Mouse (Mus musculus) left cerebral cortex, postnatal 14 days (tissue): ENCODE results near the gene Olfr1383. TPM values are rescaled to one million over a fixed set of nuclear protein-coding genes. Genes with fewer than 3 reads are reported as not detected.
A peak's percentile ranks its signal among the peaks of the same experiment; 100 is the strongest.
"Not testable (repeated sequence)": the region's sequence is repeated elsewhere in the genome, so short reads cannot be mapped to it uniquely, and the experiment has no call there.

Experiments used
- DNase-seq, 2 experiments: peaks; one replicate each; pipeline ENCODE4 v3.0.0; 2021 to 2022; ENCODE audit warnings: low spot score in 2 of 2, mixed read lengths in 1 of 2
- intact Hi-C: fragments of 180-260 bp; cut with DNase I; formaldehyde crosslinking; loops from one replicate; pipeline ENCODE4 v1.15.1; 2025
- long read RNA-seq, 2 experiments: library from polyadenylated mRNA; stranded (forward); transcript quantifications; one replicate each; pipeline ENCODE4 v2.0.0; 2021
- total RNA-seq, 2 experiments: library from RNA; stranded (reverse); gene quantifications; 2 replicates each; pipeline ENCODE4 v1.2.3; 2021

Gene Olfr1383
- total RNA-seq, result under 1 TPM in 1 of 2 experiments, not detected in 1; 0.53 TPM
- long read RNA-seq, experiment 1, result 0 reads
- long read RNA-seq, experiment 2, result 0 reads

DNA sequence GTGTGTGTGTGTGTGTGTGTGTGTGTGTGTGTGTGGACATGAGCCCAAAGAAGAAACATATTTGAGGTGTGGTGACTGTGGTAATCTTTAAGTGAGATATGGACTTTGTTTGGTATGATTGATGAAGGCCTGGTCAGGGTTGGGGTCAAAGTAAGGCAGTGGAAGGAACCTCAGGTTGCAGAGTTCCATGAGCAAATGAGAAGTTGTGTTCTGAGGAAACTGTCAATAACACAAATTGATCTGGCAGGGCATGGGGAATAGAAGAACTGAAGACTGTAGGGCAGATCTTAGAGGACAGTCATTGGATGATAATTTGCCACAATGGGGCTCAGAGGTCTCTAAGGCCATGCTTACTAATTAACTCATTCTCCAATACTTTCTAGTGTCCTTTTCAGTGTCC, at the start of gene Olfr1383:
Gene Olfr1383 (plus strand): TSS at position 301 of the 400 bp plus-strand sequence.
- intact Hi-C loops, result no loop called here
- no peak for DNase-seq

DNA sequence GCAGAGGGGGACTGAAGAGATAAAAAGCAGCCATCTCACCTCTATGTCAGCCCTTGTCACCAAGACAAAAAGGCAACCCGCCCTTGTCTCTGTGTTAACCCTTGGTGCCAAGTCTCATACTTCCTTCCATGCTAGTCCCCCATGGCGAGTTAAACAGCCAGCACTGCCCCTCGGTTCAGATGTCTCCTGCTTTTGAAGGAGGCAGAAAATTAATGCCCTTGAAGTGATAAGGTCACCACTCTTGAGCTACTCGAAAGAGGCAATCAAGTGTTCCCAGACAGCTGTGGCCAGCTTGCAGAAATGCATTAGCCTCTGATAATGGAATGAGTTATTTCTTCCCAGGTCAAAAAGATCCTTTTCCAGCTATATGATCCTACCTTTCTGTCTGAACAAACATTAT, 33.5 kb upstream of the Olfr1383 start:
- intact Hi-C loops, result no loop called here
- no peak for DNase-seq

DNA sequence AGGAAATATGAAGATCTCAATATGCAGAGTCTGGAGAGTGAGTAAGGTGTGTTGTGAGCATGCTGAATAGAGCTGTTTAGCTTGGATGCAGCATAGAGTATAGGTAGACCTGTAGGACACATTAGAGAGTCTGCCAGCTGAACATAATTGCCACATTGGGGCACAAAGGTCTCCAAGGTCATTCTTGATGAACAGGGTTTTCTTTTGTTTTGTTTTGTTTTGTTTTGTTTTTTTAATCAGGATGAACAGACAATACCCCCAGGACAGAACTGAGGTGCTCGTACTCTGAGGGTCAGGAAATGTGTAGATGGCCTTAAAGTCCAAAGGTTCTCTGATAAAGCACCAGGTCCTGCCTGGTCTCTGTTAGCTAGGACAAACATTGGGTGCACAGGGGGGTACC, 30.7 kb upstream of the Olfr1383 start, which contains the start of gene Olfr1385:
Gene Olfr1385 (plus strand): TSS at position 301 of the 400 bp plus-strand sequence.
- intact Hi-C loops, DNase-seq: not testable (repeated sequence)

DNA sequence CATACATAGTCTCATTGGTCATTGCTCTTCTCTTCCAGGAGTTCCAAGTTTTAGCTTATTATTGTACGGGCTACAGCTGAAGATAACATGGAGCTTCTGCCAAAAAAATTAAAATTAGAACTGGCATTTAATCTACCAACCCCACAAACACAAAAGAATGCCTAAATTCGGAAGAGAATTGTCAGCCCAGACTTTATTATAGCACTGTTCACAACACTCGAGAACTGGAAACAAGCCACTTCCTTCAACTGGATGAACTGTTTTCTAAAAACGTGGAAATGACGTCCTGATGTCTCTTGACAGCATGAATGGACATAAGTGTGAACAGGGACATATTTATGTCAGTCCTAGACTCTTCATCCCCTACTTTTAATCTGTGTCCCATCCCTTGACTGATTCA, 1.4 kb upstream of the Olfr1383 start:
- peak; percentile 6 to 58 for DNase-seq

DNA sequence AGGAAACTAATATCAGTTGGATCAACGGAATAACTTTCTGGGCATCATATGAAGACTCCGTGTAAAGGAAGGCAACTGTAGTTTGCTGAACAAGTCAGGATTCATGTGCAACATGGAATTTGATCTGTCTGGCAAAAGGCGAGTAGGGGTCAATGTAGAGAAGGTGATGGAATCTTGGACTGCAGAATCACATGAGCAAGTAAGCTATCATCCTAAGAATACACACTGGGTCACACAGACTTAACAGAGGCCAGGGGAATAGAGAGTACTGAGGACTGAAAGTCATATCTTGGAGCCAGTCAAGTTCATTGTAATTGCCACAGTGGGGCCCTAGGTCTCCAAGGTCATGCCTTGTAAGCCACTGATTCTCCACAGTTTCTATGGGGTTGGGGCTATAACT, 8.5 kb downstream of the Olfr1383 start, which contains the start of gene Olfr1382:
Gene Olfr1382 (plus strand): TSS at position 301 of the 400 bp plus-strand sequence.
- intact Hi-C loops, result no loop called here
- no peak for DNase-seq

More for the DNA sequence above, 1.4 kb upstream of the Olfr1383 start:
- intact Hi-C loops, result no loop called here

DNA sequence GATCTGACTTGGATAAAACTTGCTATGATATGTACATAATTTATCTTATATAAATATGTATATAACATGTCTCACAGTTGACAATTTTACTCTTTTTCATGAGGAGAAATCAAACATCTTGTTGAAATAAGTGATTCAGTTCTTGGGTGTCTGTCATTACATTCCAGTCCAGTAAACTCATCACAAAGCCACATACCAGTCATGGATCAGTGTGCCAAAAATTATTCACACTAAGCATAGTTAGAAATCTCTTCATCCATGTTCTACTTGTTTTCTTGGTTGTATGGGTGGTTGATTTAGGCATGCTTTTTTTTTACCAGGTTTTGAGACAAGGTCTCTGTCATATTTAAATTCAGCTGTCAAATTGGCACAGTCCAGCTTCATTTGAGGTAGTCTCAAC, 13.3 kb downstream of the Olfr1383 start:
- intact Hi-C loops, result loop anchor here (10.0 kb wide), 1 partner anchor 258 kb away; the partner anchor contains the start of gene Olfr1393
- DNase-seq, result no peak

DNA sequence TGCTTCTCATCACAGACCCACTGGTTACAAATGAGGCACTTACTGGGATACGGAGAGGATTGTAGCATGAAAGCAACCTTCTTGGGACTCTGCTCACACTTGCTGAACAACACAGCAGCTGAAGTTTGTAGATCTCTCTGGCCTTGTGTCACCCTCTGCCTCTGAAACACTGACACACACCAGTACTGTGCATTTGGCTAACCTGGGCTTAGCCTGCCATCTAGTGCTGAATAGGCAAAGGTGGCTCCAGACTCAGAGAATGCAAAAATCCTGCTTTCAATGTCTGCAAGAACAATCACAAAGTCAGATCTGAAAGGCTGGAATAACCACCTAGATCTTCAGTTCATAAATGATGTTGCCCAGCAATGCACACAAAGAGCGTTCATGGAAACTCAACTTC, 17.2 kb downstream of the Olfr1383 start:
- DNase-seq, result peak; percentile 63 to 66

DNA sequence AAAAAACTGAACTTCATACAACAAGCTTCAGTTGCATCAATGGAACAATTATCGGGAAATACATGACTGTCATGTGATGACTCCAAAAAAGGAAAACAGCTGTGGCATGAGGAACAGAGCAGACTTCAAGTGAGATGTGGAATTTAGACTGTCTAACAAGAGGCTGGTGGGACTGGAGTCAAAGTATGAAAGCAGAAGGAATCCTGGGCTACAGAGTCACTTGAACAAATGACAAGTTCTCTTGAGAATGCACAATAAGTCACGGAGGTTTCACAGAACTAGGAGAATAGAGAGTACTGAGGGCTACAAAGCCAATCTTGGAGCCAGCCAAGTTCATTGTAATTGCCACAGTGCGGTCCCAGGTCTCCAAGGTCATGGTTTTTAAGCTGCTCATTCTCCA, 23.7 kb downstream of the Olfr1383 start, which contains the start of gene Olfr1381:
Gene Olfr1381 (plus strand): TSS at position 301 of the 400 bp plus-strand sequence.
- intact Hi-C loops, result not testable (repeated sequence)

More for the DNA sequence above, 17.2 kb downstream of the Olfr1383 start:
- intact Hi-C loops, result loop anchor here (5.0 to 10.0 kb wide), 2 partner anchors 262 to 344 kb away; partner anchors contain the start of gene Olfr1393

DNA sequence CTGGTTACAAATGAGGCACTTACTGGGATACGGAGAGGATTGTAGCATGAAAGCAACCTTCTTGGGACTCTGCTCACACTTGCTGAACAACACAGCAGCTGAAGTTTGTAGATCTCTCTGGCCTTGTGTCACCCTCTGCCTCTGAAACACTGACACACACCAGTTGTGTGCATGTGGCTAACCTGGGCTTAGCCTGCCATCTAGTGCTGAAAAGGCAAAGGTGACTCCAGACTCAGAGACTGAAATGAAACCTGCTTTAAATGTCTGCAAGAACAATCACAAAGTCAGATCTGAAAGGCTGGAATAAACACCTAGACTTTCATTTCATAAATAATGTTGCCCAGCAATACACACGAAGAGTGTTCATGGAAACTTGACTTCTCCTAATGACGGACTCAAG, 34.6 kb downstream of the Olfr1383 start:
- peak; percentile 25 to 32 for DNase-seq
- intact Hi-C loops, result not testable (repeated sequence)

More for the DNA sequence above, 23.7 kb downstream of the Olfr1383 start, which contains the start of gene Olfr1381:
- DNase-seq, result not testable (repeated sequence)

DNA sequence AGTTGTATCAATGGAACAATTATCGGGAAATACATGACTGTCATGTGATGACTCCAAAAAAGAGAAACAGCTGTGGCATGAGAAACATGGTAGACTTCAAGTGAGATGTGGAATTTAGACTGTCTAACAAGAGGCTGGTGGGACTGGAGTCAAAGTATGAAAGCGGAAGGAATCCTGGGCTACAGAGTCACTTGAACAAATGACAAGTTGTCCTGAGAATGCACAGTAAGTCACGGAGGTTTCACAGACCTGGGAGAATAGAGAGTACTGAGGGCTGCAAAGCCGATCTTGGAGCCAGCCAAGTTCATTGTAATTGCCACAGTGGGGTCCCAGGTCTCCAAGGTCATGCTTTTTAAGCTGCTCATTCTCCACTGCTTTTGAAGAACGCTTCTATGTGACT, 37.1 kb downstream of the Olfr1383 start, which contains the start of gene Olfr1380:
Gene Olfr1380 (plus strand): TSS at position 301 of the 400 bp plus-strand sequence.
- DNase-seq, result not testable (repeated sequence)

DNA sequence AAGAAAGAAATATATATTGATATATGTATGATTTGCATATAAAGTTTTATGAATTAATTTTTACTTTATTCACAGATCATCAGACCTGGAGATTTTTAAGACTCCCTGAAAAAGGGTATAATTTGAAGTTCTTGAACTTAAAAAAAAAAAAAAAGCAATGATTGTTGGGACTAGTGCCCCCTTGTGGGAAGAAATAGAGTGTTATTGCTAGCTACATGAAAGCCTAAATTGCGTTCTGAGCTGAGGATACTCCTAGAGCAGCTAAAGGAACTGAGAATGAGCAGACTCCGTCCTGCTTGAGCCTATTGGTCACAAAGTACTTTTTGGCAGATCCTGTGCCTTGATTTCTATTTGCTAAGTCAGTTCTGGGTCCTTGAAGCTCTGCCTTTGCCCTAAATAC, 55.6 kb downstream of the Olfr1383 start:
- DNase-seq, intact Hi-C loops: not testable (repeated sequence)

More for the DNA sequence above, 37.1 kb downstream of the Olfr1383 start, which contains the start of gene Olfr1380:
- intact Hi-C loops, result not testable (repeated sequence)

Other genes with a start within 250 kb of the Olfr1383 start
- under 1 TPM in 1 of 2 experiments, not detected in 1; 0.13 TPM for gene Olfr1393, start 241.3 kb upstream of the Olfr1383 start, total RNA-seq
- under 1 TPM in 1 of 2 experiments, not detected in 1; 0.19 TPM for gene Olfr1392, start 234.4 kb upstream of the Olfr1383 start, total RNA-seq
- gene Olfr10, start 214.9 kb upstream of the Olfr1383 start, total RNA-seq, result not detected
- gene Olfr1391, start 196.9 kb upstream of the Olfr1383 start, total RNA-seq, result not detected
- gene Olfr1390, start 184.5 kb upstream of the Olfr1383 start, total RNA-seq, result not detected
- not detected for gene Olfr1389, start 96.6 kb upstream of the Olfr1383 start, total RNA-seq
- under 1 TPM; 0.17 to 0.53 TPM for gene Olfr1388, start 83.0 kb upstream of the Olfr1383 start, total RNA-seq
- gene Olfr1387, start 64.3 kb upstream of the Olfr1383 start, total RNA-seq, result not detected
- not detected for gene Olfr1386, start 54.6 kb upstream of the Olfr1383 start, total RNA-seq
- gene Olfr1385, start 30.6 kb upstream of the Olfr1383 start, total RNA-seq, result under 1 TPM in 1 of 2 experiments, not detected in 1; 0.13 TPM
- gene Olfr1384, start 12.9 kb upstream of the Olfr1383 start, total RNA-seq, result under 1 TPM; 0.34 to 0.35 TPM
- not detected for gene Olfr1382, start 8.6 kb downstream of the Olfr1383 start, total RNA-seq
- gene Olfr1381, start 23.8 kb downstream of the Olfr1383 start, total RNA-seq, result not detected
- gene Olfr1380, start 37.2 kb downstream of the Olfr1383 start, total RNA-seq, result not detected
- 1 to 10 TPM; 3.2 to 3.6 TPM for gene Flt4, start 89.6 kb downstream of the Olfr1383 start, total RNA-seq
- gene Scgb3a1, start 144.0 kb downstream of the Olfr1383 start, total RNA-seq, result not detected
- gene Cnot6, start 193.1 kb downstream of the Olfr1383 start, total RNA-seq, result 10 to 100 TPM; 42.6 to 45.2 TPM